Mouse (Mus musculus): Measurements from ENCODE around the gene Pes1. TPM values are rescaled to one million over a fixed set of nuclear protein-coding genes. Genes with fewer than 3 reads are reported as not detected.

Gene Pes1
- polyA plus RNA-seq, 1 experiment from 2014 or later: 31.8 TPM

- ATAC-seq: peak; percentile 76
- TF ChIP-seq CTCF (IDR thresholded peaks at IDR 0.05; ENCODE audit: low read depth): no peak
- Histone ChIP-seq H3K4me1 (replicated peaks; ENCODE audit: control insufficient read depth, insufficient read depth, low read length) (no peaks in the 10 kb centered on the region; the same call in 1 of the 2 replicates), H3K27ac (ENCODE audit: low read depth, low read length) (peak within 1 kb of the TSS; percentile 96), H3K9me3 (ENCODE audit: control insufficient read depth) (no peaks in the 10 kb centered on the region), H3K4me2 (replicated peaks; ENCODE audit: low read depth) (peak within 1 kb of the TSS; percentile 73), H3K36me3 (ENCODE audit: control insufficient read depth, insufficient read depth) (peaks cover 21% of the 10 kb centered on the region), H3K9ac (ENCODE audit: low read depth, low read length) (peak within 1 kb of the TSS; percentile 40), H3K27me3 (replicated peaks; ENCODE audit: control insufficient read depth, insufficient read depth, low read length) (no peaks in the 10 kb centered on the region), H3K4me3 (ENCODE audit: low read depth, low read length) (peak within 1 kb of the TSS; percentile 58)
- under 1% methylated on average over 35 of the region's 37 CpGs for WGBS
Observed at GRCm38 (mm10) chr11:3983291-3983862, 19.6 kb downstream of the Pes1 start, which contains the start of gene Gal3st1. TSS of gene Gal3st1 (plus strand) at chr11:3983636.

- H3K9ac ChIP-seq (ENCODE audit: low read depth, low read length): peak overlapping the region; percentile 40
- H3K27me3 ChIP-seq (replicated peaks; ENCODE audit: control insufficient read depth, insufficient read depth, low read length): no peaks in the 10 kb centered on the region
Observed at GRCm38 (mm10) chr11:3983863-3984745, 20.3 kb downstream of the Pes1 start.

GRCm38 (mm10) chr11:3989748-3990147, 26.0 kb downstream of the Pes1 start:
- no peak for TF ChIP-seq CTCF (IDR thresholded peaks at IDR 0.05; ENCODE audit: low read depth)
- 78% methylated on average over 3 of the region's 3 CpGs for WGBS

More at GRCm38 (mm10) chr11:3983863-3984745, 20.3 kb downstream of the Pes1 start:
- peak overlapping the region; percentile 96 for H3K27ac ChIP-seq (ENCODE audit: low read depth, low read length)
- peaks cover 14% of the 10 kb centered on the region for H3K36me3 ChIP-seq (ENCODE audit: control insufficient read depth, insufficient read depth)
- 4% methylated on average over 15 of the region's 15 CpGs for WGBS
- TF ChIP-seq CTCF (IDR thresholded peaks at IDR 0.05; ENCODE audit: low read depth): peak; percentile 17; the same call in 1 of the 2 replicates
- ATAC-seq: peak; percentile 68
- H3K4me3 ChIP-seq (ENCODE audit: low read depth, low read length): peak overlapping the region; percentile 58
- H3K4me2 ChIP-seq (replicated peaks; ENCODE audit: low read depth): peak overlapping the region; percentile 73
- H3K4me1 ChIP-seq (replicated peaks; ENCODE audit: control insufficient read depth, insufficient read depth, low read length): no peaks in the 10 kb centered on the region; the same call in 1 of the 2 replicates
- no peaks in the 10 kb centered on the region for H3K9me3 ChIP-seq (ENCODE audit: control insufficient read depth)

GRCm38 (mm10) chr11:3993132-3993531, 29.4 kb downstream of the Pes1 start:
- H3K9me3 ChIP-seq (ENCODE audit: control insufficient read depth): no peaks in the 10 kb centered on the region
- H3K9ac ChIP-seq (ENCODE audit: low read depth, low read length): no peak overlapping the region
- no peak overlapping the region for H3K4me2 ChIP-seq (replicated peaks; ENCODE audit: low read depth)
- 65% methylated on average over 6 of the region's 6 CpGs for WGBS
- peaks cover 16% of the 10 kb centered on the region; the same call in 1 of the 2 replicates for H3K36me3 ChIP-seq (ENCODE audit: control insufficient read depth, insufficient read depth)
- H3K27me3 ChIP-seq (replicated peaks; ENCODE audit: control insufficient read depth, insufficient read depth, low read length): 0 out of 2 replicates have a peak, but pooled peaks cover 5% of the 10 kb centered on the region
- no peak for ATAC-seq
- no peaks in the 10 kb centered on the region for H3K4me1 ChIP-seq (replicated peaks; ENCODE audit: control insufficient read depth, insufficient read depth, low read length)
- no peak overlapping the region for H3K4me3 ChIP-seq (ENCODE audit: low read depth, low read length)
- TF ChIP-seq CTCF (IDR thresholded peaks at IDR 0.05; ENCODE audit: low read depth): no peak
- no peak overlapping the region for H3K27ac ChIP-seq (ENCODE audit: low read depth, low read length)

More at GRCm38 (mm10) chr11:3989748-3990147, 26.0 kb downstream of the Pes1 start:
- no peaks in the 10 kb centered on the region for H3K27me3 ChIP-seq (replicated peaks; ENCODE audit: control insufficient read depth, insufficient read depth, low read length)
- no peaks in the 10 kb centered on the region for H3K4me1 ChIP-seq (replicated peaks; ENCODE audit: control insufficient read depth, insufficient read depth, low read length)
- no peak overlapping the region for H3K9ac ChIP-seq (ENCODE audit: low read depth, low read length)
- H3K27ac ChIP-seq (ENCODE audit: low read depth, low read length): no peak overlapping the region
- H3K4me3 ChIP-seq (ENCODE audit: low read depth, low read length): no peak overlapping the region
- no peak for ATAC-seq
- H3K9me3 ChIP-seq (ENCODE audit: control insufficient read depth): no peaks in the 10 kb centered on the region
- H3K4me2 ChIP-seq (replicated peaks; ENCODE audit: low read depth): no peak overlapping the region
- H3K36me3 ChIP-seq (ENCODE audit: control insufficient read depth, insufficient read depth): peaks cover 4% of the 10 kb centered on the region; the same call in 1 of the 2 replicates

GRCm38 (mm10) chr11:3993914-3994313, 30.1 kb downstream of the Pes1 start:
- ATAC-seq: no peak
- WGBS: 88% methylated on average over 6 of the region's 6 CpGs
- Histone ChIP-seq H3K27me3 (replicated peaks; ENCODE audit: control insufficient read depth, insufficient read depth, low read length) (0 out of 2 replicates have a peak, but pooled peaks cover 9% of the 10 kb centered on the region), H3K9me3 (ENCODE audit: control insufficient read depth) (no peaks in the 10 kb centered on the region), H3K27ac (ENCODE audit: low read depth, low read length) (no peak overlapping the region), H3K9ac (ENCODE audit: low read depth, low read length) (no peak overlapping the region), H3K4me1 (replicated peaks; ENCODE audit: control insufficient read depth, insufficient read depth, low read length) (no peaks in the 10 kb centered on the region), H3K4me3 (ENCODE audit: low read depth, low read length) (no peak overlapping the region), H3K4me2 (replicated peaks; ENCODE audit: low read depth) (no peak overlapping the region), H3K36me3 (ENCODE audit: control insufficient read depth, insufficient read depth) (peaks cover 22% of the 10 kb centered on the region; the same call in 1 of the 2 replicates)
- no peak for TF ChIP-seq CTCF (IDR thresholded peaks at IDR 0.05; ENCODE audit: low read depth)

GRCm38 (mm10) chr11:3995511-3995910, 31.7 kb downstream of the Pes1 start:
- Histone ChIP-seq H3K27ac (ENCODE audit: low read depth, low read length) (no peak overlapping the region), H3K4me1 (replicated peaks; ENCODE audit: control insufficient read depth, insufficient read depth, low read length) (no peaks in the 10 kb centered on the region), H3K4me3 (ENCODE audit: low read depth, low read length) (no peak overlapping the region), H3K9ac (ENCODE audit: low read depth, low read length) (no peak overlapping the region), H3K36me3 (ENCODE audit: control insufficient read depth, insufficient read depth) (peaks cover 22% of the 10 kb centered on the region; the same call in 1 of the 2 replicates), H3K9me3 (ENCODE audit: control insufficient read depth) (no peaks in the 10 kb centered on the region), H3K27me3 (replicated peaks; ENCODE audit: control insufficient read depth, insufficient read depth, low read length) (0 out of 2 replicates have a peak, but pooled peaks cover 9% of the 10 kb centered on the region), H3K4me2 (replicated peaks; ENCODE audit: low read depth) (no peak overlapping the region)
- TF ChIP-seq CTCF (IDR thresholded peaks at IDR 0.05; ENCODE audit: low read depth): no peak
- no peak for ATAC-seq
- 88% methylated on average over 5 of the region's 5 CpGs for WGBS
